In the genomic region with DNA sequence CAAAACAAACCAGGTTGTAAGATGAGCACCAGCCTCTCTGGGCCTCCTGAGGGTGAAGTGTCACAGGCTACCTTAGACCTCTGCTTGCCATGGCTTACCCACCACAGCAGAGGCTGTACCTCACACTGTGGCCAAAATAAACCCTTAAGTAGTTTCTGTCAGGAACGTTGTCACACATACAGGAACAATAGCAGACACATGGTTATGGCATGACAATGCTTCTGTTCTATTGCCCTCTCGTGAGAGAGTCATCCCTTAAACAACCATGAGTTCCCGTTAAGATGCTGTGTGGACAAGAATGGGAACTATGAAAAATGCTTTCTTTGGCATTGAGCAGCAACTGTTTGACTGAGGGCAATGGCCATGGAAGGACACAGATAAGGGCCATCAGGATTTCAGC, we compare ENCODE assay signal across 7 mouse cellular contexts. TPM values are rescaled to one million over a fixed set of nuclear protein-coding genes. Genes with fewer than 3 reads are reported as not detected.
DNase-seq lines count a peak whose midpoint lies in the region; ATAC-seq and TF ChIP-seq lines count a peak whose summit lies in the region.

A gene (plus strand): TSS at position 301 of the 400 bp plus-strand sequence.

- H3K4me2 ChIP-seq in forebrain, embryonic 11.5 days (ENCODE audit: low read depth, low read length, severe bottlenecking): peak within 1 kb of the TSS; percentile 67
- peak within 1 kb of the TSS; percentile 69 for H3K4me2 ChIP-seq in hindbrain, embryonic 13.5 days
- peak within 1 kb of the TSS; percentile 57 for H3K4me2 ChIP-seq in liver, postnatal 0 days (ENCODE audit: low read depth, low read length)

- TF ChIP-seq CTCF in thymus, adult 2 months (IDR thresholded peaks at IDR 0.05; ENCODE audit: borderline replicate concordance, control insufficient read depth, extremely low read depth, insufficient read depth, low read length, poor library complexity): no peak
- TF ChIP-seq CTCF in liver, postnatal 0 days (IDR thresholded peaks at IDR 0.05; ENCODE audit: low read depth): no peak

- WGBS in thymus, adult 2 months: 90% methylated on average over 3 of the region's 3 CpGs
- 91% methylated on average over 3 of the region's 3 CpGs for WGBS in forebrain, embryonic 11.5 days
- WGBS in hindbrain, embryonic 13.5 days: 79% methylated on average over 3 of the region's 3 CpGs
- 72% methylated on average over 3 of the region's 3 CpGs for WGBS in liver, postnatal 0 days (ENCODE audit: insufficient replicate concordance)

- no peak for DNase-seq in thymus, adult 2 months
- no peak for DNase-seq in thymus, postnatal 4 days
- no peak for DNase-seq in forebrain, embryonic 11.5 days (ENCODE audit: low spot score)
- no peak for DNase-seq in liver, postnatal 0 days
- no peak for DNase-seq in cerebellum, postnatal 14 days
- no peak for DNase-seq in urinary bladder, adult 18-20 months (ENCODE audit: low spot score in 2 of 2)

- no peak for TF ChIP-seq POLR2A in thymus, adult 2 months (IDR thresholded peaks at IDR 0.05; ENCODE audit: control insufficient read depth, extremely low read depth, insufficient read depth, low read length, poor library complexity)

- H3K9ac ChIP-seq in forebrain, embryonic 11.5 days (ENCODE audit: low read length): peak within 1 kb of the TSS; percentile 80
- H3K9ac ChIP-seq in hindbrain, embryonic 13.5 days: peak within 1 kb of the TSS; percentile 86
- H3K9ac ChIP-seq in liver, postnatal 0 days (replicated peaks): peak within 1 kb of the TSS; percentile 62

- ATAC-seq in forebrain, embryonic 11.5 days (replicated peaks; ENCODE audit: low FRiP score): no peak
- no peak for ATAC-seq in hindbrain, embryonic 13.5 days (ENCODE audit: low FRiP score)
- ATAC-seq in liver, postnatal 0 days: no peak

- TF ChIP-seq EP300 in liver, postnatal 0 days (IDR thresholded peaks at IDR 0.05; ENCODE audit: low read depth): no peak

- H3K27ac ChIP-seq in thymus, adult 2 months (ENCODE audit: control insufficient read depth, insufficient read depth, low read length): no peak within 1 kb of the TSS
- H3K27ac ChIP-seq in forebrain, embryonic 11.5 days (ENCODE audit: low read depth, low read length): no peak within 1 kb of the TSS; the same call in 1 of the 2 replicates
- peak within 1 kb of the TSS; percentile 94 for H3K27ac ChIP-seq in hindbrain, embryonic 13.5 days
- H3K27ac ChIP-seq in liver, postnatal 0 days (ENCODE audit: low read depth): peak within 1 kb of the TSS; percentile 70

- no peaks in the 10 kb centered on the region for H3K27me3 ChIP-seq in thymus, adult 2 months (ENCODE audit: control insufficient read depth, insufficient read depth, low read length)
- no peaks in the 10 kb centered on the region for H3K27me3 ChIP-seq in forebrain, embryonic 11.5 days (ENCODE audit: control insufficient read depth, insufficient read depth, low read length)
- no peaks in the 10 kb centered on the region for H3K27me3 ChIP-seq in hindbrain, embryonic 13.5 days
- no peaks in the 10 kb centered on the region for H3K27me3 ChIP-seq in liver, postnatal 0 days (ENCODE audit: insufficient read depth, low read length)

- no peaks in the 10 kb centered on the region for H3K9me3 ChIP-seq in forebrain, embryonic 11.5 days (ENCODE audit: control insufficient read depth, low read length)
- no peaks in the 10 kb centered on the region for H3K9me3 ChIP-seq in hindbrain, embryonic 13.5 days
- no peaks in the 10 kb centered on the region for H3K9me3 ChIP-seq in liver, postnatal 0 days (ENCODE audit: low read length)

- peak within 1 kb of the TSS; percentile 56 for H3K4me3 ChIP-seq in thymus, adult 2 months (ENCODE audit: control insufficient read depth, insufficient read depth, low read length)
- peak within 1 kb of the TSS; percentile 65 for H3K4me3 ChIP-seq in forebrain, embryonic 11.5 days (ENCODE audit: low read depth, low read length)
- H3K4me3 ChIP-seq in hindbrain, embryonic 13.5 days: peak within 1 kb of the TSS; percentile 67
- peak within 1 kb of the TSS; percentile 56 for H3K4me3 ChIP-seq in liver, postnatal 0 days (ENCODE audit: low read depth, low read length)

- H3K36me3 ChIP-seq in thymus, adult 2 months (ENCODE audit: control insufficient read depth, insufficient read depth, low read length): no peaks in the 10 kb centered on the region
- H3K36me3 ChIP-seq in forebrain, embryonic 11.5 days (ENCODE audit: control insufficient read depth, insufficient read depth, low read length): no peaks in the 10 kb centered on the region
- H3K36me3 ChIP-seq in hindbrain, embryonic 13.5 days: no peaks in the 10 kb centered on the region
- H3K36me3 ChIP-seq in liver, postnatal 0 days (replicated peaks; ENCODE audit: insufficient read depth, low read length): no peaks in the 10 kb centered on the region

- H3K4me1 ChIP-seq in thymus, adult 2 months (replicated peaks; ENCODE audit: control insufficient read depth, insufficient read depth, low read length): no peaks in the 10 kb centered on the region
- H3K4me1 ChIP-seq in forebrain, embryonic 11.5 days (replicated peaks; ENCODE audit: control insufficient read depth, insufficient read depth, low read length): 0 out of 2 replicates have a peak, but pooled peaks cover 3% of the 10 kb centered on the region
- H3K4me1 ChIP-seq in hindbrain, embryonic 13.5 days (replicated peaks): peaks cover 17% of the 10 kb centered on the region
- peaks cover 6% of the 10 kb centered on the region; the same call in 1 of the 2 replicates for H3K4me1 ChIP-seq in liver, postnatal 0 days (ENCODE audit: insufficient read depth)

RNA-seq across cellular contexts. Expression of the gene that starts here (rescaled TPM):
- polyA plus RNA-seq in thymus, adult 2 months (2012; rRNA removed): 14.6 TPM in 2 replicates
- polyA plus RNA-seq in forebrain, embryonic 11.5 days (2014; fragmentation: Nextera tagmentation; extraction: Ambion mirVana): 37.0 and 37.3 TPM in 2 replicates
- polyA plus RNA-seq in hindbrain, embryonic 13.5 days (2015; fragmentation: Nextera tagmentation; extraction: Ambion mirVana): 48.1 and 50.3 TPM in 2 replicates
- polyA plus RNA-seq in liver, postnatal 0 days (2015; fragmentation: Nextera tagmentation; extraction: Ambion mirVana): 11.8 and 12.3 TPM in 2 replicates

Comparison
In these comparisons a context has a peak if more than half of its experiments do, and no peak if none do; other contexts are left out.
1. H3K27ac ChIP-seq: peak in hindbrain, embryonic 13.5 days (single experiment) and liver, postnatal 0 days (single experiment); none in thymus, adult 2 months (single experiment) and forebrain, embryonic 11.5 days (single experiment).
2. Peak in every context shown above with its lines, with median percentiles within 50 percentile points of each other: H3K4me3 ChIP-seq, H3K4me2 ChIP-seq and H3K9ac ChIP-seq.